Mouse (Mus musculus) embryo, embryonic 11 days (tissue): ENCODE data around the gene Abraxas2.

Experiments
- DNase-seq: peaks from one replicate; pipeline ENCODE4 v3.0.0-alpha.2; 2015

The Abraxas2 gene

DNA sequence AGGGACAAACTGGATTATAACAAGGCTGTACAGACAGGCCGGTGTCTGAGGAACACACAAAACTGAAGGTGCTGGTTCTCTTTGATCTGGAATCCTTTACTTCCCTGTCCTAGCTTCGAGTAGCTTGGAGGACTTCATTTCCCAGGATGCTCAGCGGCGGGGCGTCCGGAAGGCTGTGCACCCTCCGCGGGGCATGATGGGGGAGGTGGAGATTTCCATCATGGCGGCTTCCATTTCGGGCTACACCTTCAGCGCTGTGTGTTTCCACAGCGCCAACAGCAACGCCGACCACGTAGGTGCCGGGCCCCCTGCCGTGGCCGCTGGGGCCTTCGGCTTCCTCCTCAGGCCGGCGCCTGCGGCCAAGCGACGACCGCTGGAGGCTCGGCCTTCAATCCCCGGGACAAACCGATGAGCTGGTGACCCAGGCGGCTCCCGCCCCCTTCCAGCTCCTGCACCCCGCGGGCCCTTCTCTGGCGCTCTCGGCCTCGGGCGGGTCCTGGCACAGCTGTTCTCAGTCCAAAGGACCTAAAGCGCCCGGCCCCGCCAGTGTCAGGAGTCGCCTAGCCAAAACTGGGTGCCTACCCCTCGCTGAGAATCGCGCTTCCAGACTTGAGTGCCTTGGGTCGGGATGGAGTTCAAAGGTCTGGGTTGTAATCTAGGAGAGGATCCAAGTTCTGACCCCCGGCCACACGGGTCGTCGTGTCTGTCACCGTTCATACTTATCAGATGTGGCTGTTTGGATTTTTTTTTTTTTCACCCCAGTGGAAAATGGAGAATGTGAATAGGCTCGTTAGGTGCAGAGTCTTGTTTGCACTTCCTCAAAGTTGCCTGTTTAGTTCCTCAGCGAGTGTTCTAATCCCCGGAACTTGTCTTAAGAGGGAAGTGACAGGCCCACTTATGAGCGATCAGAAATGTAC is at the start of gene Abraxas2:
Gene Abraxas2 (plus strand): TSS at position 184 of the 917 bp plus-strand sequence.
- peak; percentile 95 for DNase-seq

DNA sequence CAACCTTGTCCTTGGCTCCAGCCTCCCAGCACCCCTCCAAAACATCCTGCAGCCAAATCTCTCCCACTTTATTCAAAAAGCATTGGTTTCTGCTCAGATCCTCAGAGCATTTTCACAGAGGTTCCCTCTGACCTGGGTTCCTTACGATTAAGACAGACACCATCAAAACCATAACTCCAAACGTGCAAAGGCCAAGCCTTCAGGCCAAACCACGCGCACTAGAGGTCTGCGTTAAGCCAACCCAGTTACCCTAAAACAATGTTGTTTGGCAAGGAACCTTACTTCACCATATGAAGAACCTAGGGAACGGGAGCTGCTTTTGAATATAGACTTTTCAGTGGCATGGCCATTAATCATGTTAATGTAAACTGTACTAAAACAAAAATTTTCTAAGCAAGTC is 49.3 kb upstream of the Abraxas2 start:
- no peak for DNase-seq

DNA sequence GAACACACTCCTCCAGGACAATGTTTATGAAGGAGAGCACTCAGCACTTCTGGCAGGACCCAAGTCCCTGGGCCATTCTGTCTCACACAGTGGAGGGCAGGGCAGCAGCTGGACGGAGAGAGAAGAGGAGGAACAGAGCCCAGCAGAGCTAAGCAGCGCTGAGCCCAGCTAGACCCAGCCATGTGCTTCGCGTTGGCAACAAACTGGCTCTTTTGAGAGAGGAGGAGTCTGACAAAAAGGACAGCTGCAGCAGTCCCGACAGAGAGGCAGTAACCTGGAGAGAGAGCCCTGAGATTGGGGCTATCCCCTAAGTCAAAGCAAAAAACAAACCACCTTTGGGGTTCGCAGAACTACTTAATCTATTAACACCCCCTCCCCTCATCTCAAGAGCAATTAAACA is 48.7 kb upstream of the Abraxas2 start:
- peak; percentile 54 for DNase-seq

DNA sequence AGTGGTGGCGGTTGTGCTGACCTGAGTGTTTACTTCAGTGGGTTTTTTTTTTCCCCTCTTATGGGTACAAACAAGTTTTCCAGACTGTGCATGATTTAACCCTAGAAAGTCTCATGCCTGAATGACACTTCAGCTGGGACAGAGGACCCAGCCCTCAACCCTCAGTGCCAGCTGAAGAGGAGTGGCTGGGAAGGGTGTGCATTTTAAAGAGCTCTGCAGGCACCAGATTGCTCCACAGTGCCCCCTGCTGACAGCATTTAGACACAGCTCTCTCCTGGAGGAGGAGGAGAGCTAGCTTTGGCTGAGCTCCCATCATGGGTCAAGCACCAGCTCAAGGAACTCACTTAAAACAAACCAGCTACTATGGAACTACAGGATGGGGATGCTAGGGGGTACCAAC is 48.1 kb upstream of the Abraxas2 start:
- DNase-seq = peak; percentile 88

DNA sequence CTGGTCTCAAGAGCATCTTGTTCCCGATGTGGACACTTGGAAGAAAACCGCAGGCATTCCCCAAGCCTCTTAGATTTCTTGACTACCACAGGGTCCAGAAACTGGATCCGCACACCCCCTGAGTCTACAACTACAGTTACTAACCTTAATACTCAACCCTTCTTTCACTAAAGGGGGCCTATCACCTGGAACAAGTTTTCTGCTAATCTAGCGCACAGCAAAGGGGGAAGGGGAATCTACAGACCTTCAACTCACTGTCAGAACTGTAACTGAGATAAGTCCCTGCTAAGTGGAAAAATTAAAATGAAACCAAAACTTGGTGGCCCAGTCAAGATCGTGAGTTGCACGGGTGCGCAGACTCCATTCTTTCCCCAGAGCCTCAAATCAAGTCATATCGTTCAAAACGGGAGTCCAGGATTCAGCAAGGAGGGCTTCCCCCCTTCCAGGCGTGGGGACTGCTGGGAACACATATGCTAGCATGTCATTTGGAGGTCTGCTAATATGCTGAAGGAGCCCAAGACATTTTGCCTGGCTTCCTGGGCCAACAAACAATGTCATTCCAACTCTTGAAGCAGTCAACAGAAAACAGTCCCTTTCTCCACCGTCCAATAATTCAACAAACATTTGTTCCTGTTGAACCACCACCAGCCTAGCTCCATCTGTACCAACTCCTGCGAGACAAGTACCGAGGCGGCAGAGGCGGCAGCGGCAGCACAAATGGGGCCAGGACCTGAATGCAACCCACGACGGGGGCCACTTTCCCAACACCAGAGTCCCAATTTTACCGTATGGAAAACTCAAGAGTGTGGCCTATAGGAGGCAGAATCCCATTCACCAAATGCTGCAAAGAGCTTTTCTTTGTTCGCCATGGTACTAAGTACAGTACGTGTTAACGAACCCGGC is 47.1 kb upstream of the Abraxas2 start:
- peak; percentile 63 for DNase-seq

DNA sequence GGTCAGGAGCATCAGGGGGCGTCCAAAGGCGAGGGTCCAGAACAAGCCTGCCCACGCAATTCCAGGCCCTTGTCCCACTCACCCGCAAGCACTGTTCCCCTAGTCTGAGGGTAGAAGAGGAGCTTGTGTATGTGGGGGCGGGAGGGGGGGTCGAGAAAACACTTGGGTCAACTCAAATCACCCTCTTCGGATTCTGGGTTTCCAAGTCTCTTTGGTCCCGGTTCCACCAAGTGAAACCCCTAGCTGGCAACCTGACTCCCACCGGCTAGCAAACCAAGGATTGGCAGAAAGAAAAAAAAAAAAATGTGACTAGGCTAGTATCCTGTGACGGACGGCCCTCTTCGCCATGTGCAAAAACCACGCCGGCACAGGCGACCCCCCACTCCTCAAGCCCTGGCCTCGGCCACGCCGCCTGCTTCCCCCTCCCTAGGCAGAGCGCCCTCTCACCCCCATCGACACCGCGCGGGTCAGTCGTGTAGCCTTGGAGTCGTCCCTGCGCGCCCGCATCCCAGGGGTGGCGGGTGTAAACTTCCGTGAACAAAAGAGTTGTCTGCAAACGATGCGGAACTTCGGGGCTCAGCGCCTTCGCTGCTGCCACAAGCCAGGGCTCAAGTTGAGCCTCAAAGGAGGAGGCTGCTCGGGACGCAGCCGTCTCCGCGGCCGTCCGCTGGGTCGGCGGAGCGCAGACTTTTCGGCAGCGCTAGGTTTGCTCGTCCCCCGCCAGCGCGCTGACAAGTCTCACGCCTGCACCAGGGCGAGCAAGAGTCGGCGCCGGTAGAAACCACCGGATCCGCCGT is 46.2 kb upstream of the Abraxas2 start:
- peak; percentile 72 for DNase-seq

DNA sequence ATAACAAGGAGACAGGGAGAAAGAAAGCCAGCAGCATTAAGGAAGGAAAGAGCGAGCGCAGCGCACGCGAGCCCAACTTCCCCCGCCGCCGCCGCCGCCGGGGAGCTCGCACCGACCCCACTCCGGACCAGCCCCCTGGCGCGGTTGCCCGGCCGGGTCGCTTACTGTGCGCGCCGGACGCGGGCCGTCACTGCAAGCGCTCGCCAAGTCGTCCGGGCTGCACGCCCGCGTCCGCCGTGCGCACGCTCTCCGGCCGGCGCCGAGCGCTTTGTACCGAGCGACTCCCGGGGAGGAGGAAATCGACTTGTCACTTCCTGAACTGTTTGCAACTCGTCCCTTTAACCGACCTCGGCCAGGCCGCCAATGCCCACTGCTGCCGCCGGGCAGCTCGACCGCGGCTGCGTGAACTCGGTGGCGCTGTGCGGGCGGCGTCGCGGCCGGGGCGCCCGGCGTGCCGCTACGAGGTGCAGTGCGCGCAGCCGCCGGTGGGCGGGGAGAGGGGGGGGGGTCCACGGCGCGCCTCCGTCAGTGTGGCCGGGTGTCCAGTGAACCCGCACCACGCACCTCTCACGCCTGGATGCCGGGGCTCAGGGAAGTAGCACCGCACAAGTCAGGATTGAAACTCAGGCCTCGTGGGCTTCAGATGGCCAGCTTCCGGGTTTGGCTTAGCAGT is 45.5 kb upstream of the Abraxas2 start, which contains the start of gene Fam53b:
Gene Fam53b (minus strand): TSS at position 471 of the 673 bp plus-strand sequence.
- DNase-seq = peak; percentile 83

DNA sequence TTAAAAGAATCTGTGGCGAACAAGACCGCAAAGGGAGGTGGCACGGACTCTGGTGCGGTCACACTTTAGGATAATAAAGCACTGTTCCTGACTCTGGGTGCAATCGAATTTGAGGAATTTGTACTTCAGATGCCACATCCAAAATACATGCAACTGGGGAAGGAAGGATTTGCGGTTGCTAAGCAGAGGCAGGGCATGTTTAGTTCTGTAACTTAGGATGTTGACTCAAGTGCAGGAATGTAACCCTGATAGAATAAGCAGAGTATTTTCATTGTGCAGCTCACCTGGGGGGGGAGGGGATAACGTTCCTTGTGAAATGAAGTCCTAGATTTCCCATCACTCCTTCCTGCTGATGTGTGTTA is 45.0 kb upstream of the Abraxas2 start:
- no peak for DNase-seq

DNA sequence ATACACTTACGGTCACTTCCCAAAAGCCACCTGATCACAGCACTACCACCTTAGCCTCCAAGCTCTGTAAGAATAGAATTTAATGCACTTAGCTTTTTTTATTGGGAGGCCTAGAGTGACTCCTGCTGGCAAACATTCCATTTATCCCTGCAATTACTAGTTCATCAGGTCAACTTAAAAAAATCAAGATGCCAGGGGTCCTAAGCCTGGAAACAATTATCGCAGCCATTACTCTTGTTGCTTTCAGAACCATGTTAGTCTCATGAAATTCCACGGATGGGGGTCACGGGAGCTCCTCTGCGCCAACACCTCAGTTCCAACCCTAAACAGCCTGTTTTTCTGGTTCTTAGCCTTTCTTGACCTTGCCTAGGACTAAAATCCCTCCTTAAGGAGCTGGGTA is 43.9 kb upstream of the Abraxas2 start:
- peak; percentile 67 for DNase-seq

DNA sequence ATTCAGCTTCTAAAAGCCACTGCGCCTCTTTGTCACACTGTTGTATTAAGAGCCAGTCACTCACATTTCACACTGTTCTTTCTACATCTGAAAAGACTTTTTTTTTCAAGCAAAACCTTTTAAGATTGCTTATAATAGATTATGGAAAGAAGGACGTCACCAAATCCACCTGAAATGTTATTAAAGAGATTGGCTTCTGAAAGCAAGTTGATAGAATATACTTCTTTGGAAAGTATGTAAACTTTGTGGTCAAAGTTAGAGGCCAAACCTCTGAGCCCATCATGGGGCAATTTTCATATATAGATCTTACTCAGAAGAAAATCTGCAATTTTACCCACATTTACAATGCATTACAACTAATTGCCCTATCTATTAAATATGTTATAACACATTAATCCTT is 42.5 kb upstream of the Abraxas2 start:
- no peak for DNase-seq

DNA sequence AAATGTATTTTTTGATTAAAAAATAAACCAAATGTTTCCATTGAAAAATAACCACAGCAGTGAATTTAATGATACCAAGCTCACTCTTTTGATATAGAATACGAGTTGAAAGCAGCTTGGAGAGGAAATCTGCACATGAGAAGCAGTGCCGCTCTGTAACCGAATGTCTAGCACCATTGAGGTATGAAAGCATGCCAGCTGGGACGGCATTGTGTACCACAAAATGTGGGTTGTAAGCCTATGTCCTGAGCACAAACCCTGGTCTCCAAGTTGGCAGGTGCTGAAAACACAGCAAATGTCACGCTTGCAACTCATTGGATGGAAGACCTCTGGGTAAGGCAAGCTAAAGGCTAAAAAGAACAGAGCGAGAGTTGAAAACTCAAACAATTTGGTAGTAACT is 42.0 kb upstream of the Abraxas2 start:
- no peak for DNase-seq

DNA sequence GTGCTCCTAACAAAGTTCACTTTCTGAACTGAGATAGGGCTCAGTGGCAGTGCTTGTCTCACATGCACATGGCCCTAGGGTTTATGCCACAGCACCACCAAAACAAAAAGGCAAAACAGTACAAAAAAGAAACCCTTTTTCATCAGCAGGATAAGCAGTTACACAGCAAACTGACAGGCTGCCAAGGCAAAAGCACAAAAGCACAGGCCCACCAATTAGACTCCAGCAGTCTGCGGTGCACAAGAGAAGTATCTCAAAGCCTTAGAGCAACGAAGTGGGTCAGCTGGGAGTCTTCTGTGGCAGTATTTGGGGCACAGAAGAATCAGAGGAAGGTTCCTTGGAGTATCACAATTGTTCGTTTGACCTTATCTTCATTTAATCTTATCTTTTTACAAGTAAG is 38.3 kb upstream of the Abraxas2 start:
- no peak for DNase-seq

DNA sequence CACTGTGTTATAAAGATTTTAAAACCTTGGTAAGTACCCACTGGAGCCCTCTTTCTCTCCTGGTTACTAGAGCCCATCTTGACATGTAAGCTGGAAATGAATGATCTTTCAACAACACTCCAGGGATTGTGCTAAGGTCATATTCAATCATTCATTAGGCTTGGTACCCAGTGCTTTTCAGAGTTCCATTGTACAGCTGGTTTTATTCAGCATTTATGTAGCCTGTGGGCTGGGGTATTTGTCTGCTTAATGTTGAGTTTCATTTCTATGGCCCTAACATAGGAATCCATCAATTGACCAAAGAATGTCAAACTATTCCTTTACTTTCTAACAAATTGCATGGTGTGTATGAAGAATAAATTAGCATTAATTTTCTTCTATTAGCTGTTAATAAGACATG is 35.2 kb upstream of the Abraxas2 start:
- no peak for DNase-seq

DNA sequence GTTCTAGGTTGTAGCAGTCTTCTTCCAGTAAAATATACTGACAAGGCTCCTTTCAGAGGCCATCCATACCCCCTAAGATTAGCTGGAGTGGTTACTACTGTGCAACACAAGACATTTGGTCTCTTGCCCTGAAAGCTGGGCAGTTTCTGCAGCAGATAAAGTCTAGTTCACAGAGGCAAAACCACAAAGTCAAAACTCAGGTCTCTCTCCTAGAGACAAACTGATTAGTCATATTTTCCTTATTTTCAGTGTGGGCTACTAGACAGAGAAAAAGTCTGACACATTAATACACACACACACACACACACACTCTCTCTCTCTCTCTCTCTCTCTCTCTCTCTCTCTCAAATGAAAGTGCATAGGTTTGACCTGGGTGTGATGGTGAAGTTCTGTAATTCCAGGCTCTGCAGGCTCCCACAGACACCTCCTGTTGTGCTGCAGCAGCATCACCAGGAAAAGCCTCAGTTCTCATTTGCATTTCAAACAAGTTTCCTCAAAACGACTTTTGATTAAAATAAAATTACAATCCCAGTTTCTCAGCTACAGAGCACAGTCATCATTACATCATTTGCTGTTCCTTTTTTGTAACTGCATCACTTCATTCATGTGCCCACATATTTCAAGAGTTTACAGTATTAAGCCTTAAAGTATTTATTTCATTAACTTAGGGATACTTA is 34.5 kb upstream of the Abraxas2 start:
- DNase-seq = no peak

DNA sequence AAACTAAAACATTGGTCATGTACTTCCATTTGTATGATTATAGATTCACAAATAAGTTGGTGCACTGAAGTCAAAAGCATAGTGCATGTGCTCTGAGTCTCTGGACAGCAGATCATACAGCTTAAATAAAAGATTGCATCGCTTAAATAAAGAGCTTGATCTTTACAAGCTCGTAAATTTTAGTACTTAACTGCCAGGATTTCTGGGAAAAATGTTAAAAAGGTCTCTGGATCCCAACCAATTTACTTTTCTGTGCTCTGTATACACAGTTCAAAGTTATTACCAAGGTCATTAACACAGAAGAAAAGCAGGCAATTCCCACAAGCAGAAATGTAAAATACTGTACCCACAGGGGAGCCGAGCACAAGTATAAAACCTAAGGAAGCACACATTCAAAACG is 28.1 kb upstream of the Abraxas2 start:
- DNase-seq = no peak

DNA sequence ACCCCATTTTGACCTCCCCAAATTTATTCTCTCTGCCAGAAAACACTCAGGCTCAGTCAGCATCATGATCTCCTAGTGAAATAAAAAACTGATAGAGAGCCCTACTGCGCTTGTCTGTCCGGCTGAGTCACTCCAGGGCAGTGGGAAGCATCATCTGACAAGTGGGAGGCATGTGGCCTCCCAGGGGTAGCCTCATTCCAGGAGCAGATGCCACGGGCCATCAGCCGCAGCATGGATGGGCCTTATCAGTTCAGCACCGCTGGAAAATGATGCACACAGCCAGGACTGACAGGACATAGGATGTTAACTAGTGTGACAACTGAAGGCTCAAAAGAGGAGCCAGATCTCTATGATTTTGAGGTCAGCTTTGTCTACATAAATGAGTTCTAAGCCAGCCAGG is 17.7 kb upstream of the Abraxas2 start:
- no peak for DNase-seq

DNA sequence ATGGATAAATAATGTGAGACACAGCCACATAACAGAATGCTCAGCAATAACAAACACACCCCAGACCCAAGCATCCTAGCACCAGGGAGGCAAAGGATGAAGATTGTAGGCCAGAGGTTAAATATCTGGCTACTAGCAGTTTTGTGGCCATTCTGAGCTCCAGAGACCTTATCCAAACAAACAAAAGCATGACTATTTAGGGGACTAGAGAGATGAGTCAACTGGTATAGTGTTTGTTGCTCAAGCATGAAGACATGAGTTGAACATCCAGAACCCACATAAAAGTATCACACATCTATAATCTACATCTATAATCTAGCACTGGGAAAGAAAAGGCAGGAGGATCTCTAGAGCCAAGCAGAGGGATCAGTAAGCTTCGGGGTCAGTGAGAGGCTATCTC is 16.6 kb upstream of the Abraxas2 start:
- DNase-seq = no peak

DNA sequence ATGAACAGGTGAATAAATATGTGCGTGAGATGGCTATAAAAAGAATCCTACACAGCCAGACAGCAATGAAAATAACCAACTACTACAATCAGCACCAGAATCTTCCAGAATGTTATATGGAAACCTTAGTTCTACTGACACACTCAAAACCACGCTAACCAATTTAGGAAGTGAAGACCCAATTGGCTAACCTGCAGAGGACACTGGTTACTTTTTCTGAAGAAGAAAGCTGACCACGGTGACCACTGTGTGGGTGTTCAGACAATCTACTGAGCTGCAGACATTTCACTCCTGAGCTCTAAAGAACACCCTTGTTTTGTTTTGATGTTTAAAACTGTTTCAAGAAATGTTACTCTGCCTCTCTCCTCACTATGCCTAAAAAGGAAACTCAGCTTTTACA is 15.9 kb upstream of the Abraxas2 start:
- DNase-seq = no peak

DNA sequence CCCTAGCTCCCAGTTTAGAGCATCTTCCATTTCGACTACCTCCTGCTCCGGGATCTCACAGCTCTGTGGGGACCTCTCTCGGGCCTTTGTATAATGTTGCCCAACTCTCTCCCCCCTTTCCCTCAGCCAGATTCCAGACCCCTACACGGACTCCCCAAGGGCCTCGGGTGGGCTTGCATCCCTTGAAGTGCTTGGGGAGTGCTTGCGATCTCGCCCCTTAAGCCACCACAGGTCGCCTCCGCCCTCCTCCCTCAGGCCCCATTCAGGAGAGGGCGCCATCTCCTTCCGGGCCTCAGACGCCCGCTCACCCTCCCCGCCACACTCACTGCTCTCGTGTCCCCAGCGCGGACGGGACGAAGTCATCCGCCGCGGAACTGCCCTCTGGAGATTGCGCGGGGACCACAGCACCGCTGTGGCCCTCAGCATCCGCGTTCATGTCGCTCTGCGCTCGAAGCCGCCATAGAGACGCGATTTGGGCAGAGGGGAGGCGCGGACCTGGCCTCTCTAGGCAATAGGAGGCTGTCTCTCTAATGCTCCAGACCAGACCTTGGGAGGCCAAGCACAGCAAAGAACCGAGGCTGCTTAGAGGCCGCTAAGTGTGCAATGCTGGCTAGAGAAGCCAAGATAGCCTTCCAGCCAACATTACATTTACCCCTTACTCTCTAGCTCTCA is 6.7 kb upstream of the Abraxas2 start, which contains the start of gene Eef1akmt2:
Gene Eef1akmt2 (minus strand): TSS at position 501 of the 672 bp plus-strand sequence.
- DNase-seq = peak; percentile 93

DNA sequence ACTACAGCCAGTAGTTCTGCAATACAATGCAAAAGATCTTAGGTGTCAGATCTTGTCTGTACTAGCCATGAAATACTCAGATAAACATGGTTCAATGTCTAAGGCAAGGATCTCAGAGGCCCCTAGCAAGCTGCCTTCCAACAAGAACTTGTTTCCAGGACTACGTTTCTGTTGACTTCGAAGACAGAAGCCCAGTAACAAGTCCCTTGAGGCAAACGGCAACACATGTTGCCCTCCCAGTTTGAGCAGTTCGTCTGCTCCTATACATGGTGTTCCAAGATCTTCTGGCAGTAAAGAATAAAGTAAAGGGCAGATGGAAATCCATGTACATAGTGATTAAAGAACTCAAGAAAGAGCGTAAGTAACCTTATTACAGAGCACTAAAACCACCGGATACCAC is 5.7 kb upstream of the Abraxas2 start:
- DNase-seq = no peak

DNA sequence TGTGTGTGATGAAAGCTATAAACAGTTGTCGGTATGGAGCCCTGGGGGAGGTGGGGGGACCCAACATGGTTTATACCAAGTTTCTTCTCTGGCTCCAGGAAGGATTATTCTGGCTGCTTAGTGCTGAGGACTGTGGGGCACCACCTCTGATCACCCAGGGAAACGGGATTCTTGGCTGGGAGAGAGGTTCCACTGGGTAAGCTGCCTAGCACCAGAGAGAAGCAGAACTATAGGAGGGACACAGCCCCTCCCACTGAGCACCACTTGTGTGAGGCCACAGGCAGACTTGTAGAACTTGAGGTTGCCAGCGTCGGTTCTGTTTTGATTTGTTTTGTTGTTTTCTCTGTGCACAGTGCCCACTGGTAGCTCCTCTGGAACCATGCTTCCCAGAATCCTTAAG is 5.1 kb upstream of the Abraxas2 start:
- DNase-seq = no peak
